Mouse (Mus musculus) heart, adult 8-10 months (tissue): ENCODE results near the gene Mr1. TPM values are rescaled to one million over a fixed set of nuclear protein-coding genes. Genes with fewer than 3 reads are reported as not detected.

ENCODE experiments used
- DNase-seq: peaks from one replicate; pipeline ENCODE4 v3.0.0; 2022; ENCODE audit warnings: low spot score
- total RNA-seq, 4 experiments: library from RNA; stranded (reverse); gene quantifications; 2 replicates each; pipeline ENCODE4 v1.2.4; 2022

Mr1 gene
- total RNA-seq, 4 experiments from 2014 or later: 6.9 to 11.2 (median 8.7) TPM

DNA sequence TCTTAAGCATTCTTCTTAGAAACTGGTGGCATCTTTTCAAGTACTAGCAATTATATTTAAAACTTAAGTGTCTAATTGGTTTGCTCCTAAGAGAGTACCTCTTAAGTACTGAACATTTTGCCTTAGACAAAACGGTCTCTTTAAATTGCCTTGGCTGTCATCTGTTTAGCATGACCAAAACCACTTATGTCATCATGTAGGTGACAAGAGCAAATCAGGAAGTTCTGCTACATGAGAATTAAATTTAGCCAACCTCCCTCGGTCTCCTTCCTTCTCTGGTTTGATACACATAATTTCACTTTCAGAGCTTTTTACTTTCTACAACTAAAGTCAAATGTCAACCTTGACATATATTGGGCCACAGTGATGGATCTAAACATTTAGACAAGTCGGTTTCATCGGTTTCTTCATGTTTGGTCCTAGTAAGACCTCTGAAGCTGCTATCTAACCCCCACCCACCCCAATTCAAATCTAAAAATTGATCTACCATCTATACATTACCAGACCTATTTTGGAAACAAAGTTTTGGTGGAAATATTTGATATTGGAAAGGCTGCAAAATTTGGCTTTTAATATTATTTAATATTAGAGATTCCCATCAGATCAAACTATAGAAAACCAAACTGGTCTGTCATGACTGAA, 49.9 kb downstream of the Mr1 start:
- no peak for DNase-seq

- DNase-seq: no peak
Measured at GRCm38 (mm10) chr1:155093971-155094707, 52.5 kb downstream of the Mr1 start.

- peak; percentile 65 for DNase-seq
Measured at GRCm38 (mm10) chr1:155093145-155093791, 53.3 kb downstream of the Mr1 start.

- peak; percentile 57 for DNase-seq
Measured at GRCm38 (mm10) chr1:155091842-155092800, 54.5 kb downstream of the Mr1 start.

- DNase-seq: no peak
Measured at GRCm38 (mm10) chr1:155091374-155091841, 55.2 kb downstream of the Mr1 start.

DNA sequence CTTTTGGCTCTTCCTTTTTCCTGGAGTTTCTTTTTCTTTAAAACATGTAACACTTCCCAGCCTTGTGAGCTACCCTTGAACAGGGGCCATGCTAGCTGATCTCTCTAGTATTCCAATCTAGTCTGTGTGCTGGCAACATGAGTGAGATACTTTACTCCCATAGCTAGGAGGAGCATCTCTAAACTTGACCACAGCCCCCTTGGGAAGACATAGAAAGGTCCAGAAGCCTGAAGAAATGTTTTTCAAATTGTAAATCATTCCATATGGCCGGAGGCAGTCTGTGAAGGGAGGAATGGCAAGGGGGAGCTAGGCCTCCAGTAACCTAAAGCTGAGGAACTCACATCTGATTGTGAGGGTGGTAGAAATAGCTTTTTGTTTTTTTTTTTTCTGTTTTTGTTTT, 55.9 kb downstream of the Mr1 start:
- DNase-seq: no peak

GRCm38 (mm10) chr1:155090327-155090726, 56.3 kb downstream of the Mr1 start:
- DNase-seq: no peak

GRCm38 (mm10) chr1:155088847-155089603, 57.6 kb downstream of the Mr1 start:
- DNase-seq: no peak

DNA sequence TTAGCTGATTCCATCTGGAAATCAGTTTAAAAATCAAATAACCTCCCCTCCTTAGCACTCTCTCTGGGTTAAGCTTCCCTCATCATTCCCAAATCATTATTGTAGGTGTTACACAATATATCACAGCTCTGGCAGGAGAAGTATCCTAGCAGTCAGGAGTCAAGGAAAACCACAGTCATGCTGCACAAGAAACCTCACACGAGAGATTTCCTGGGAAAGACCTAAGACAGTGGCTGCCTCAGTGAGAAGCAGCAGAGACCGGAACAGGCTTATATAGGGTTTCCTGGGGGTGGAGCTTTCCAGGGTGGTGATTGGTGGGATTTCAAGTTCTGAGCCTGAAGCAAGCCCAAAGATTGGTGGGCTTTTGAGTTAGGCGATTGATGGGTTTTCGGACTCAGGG, 58.6 kb downstream of the Mr1 start:
- DNase-seq: no peak

DNA sequence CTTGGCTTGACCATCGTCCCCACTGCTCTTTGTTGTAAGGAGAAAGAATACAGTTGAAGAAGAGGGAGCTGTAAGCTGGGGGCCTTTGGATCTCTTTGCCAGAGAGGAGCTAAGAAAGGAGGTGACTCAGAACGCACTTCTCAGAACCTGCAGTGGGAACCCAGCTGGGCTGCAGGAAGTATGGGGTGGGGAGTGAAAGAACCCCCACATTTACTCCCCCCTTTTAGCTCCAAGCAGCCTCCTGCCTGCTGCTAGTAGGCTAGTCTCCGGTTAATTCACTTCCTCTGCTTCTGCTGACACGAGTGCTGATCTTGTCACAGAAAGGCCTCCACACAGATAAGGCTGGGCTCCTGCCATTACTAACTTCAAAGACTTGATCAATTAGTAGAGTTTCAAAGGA, 59.7 kb downstream of the Mr1 start:
- DNase-seq: no peak

DNA sequence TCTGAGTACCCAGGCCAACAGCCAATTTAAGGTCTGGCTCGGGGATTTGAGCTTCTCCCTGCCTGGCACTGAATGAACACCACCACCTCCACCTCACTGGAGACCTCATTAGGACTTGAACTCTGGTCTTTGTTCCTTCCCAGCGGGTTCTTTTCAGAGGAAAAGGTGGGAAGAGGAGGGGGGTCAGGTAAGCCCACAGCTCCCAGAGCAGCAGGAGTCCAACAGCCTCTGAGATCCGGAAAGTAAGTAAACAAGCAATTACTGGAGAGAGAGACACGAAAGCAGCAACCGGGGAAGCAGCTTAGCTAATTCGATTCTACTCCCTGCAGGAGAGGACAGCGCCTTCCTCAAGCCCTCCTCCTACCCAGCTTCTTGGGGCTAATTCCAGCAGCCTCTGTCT, 60.2 kb downstream of the Mr1 start:
- no peak for DNase-seq

DNA sequence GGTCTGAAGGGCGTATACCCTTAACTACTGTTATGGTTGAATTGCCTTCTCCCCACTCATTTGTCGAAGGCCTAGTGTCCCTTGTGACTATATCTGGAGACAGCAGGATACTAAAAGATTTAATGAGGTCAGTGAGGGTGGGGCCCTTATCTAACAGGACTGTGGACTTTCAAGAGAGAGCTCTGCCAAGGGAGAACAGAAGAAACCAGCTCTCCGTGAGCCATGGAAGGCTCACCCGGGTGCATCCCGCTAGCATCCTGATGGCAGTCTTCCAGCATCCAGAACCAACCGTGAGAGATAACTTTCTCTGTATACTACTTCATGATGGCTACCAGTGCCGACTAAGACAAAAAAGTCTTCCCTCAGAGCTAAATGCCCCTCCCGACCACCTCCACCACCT, 61.8 kb downstream of the Mr1 start:
- DNase-seq: no peak

DNA sequence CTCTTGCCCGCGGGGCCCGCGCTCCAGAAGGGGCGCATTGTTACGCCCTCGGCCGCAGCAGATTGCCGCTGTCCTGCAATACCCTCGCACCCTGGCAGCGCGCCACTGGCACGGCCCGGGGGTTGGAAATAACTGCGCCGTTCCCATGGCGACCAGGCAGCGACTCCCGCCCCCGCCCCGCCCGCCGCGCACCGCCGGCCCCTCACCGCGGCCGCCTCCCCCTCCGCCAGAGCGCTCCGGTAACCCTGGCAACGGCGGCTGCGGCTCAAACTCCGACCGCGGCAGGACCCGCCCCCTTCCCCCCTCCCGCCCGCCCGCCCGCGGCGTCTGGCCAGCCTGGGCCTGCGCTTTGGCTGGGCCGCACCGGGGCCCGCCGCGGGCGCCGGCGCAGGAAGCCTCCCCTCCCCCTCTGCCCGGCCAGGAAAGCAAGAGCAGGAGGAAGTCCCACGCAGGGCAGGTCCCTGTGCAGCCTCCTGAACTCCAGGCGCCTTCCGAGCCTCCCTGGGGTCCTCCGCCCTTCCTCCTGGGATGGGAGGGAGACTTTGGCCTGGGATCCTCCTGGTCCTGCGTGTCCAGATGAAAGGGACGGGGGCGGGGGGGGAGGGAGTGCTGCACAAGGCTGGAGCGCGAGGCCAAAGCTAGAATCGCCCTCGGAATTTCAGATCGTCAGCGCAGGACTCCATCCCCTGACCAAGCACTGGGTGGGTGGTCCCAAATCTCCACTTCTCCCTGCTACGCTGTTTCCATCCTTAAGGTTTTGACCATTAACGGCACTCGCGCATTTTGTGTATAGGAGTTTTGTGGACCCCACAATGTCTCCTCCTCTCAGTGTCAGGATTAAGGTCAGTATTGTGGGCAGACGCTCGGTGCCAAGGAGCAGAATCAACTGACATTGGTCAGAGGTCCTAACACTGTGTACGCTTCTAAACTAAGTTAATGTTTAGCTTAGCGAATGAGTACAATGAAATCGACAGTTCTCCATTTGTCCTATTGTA, 63.0 kb downstream of the Mr1 start:
- peak; percentile 91 for DNase-seq

DNA sequence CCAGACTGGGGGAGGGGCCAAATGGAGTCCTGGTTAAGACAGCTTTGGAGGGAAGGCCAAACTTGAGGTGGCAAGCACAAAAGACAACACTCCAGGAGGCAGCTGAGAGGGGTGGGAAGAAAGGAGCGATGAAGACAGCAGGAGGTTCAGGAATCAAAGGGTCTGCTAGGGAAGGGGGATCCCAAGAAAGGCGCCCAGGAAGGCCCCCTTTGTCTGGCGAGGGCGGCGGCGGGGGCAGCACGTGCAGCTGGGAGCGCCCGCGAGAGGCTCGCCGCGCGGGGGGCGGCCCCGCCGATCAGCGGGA, 63.7 kb downstream of the Mr1 start:
- DNase-seq: peak; percentile 36

DNA sequence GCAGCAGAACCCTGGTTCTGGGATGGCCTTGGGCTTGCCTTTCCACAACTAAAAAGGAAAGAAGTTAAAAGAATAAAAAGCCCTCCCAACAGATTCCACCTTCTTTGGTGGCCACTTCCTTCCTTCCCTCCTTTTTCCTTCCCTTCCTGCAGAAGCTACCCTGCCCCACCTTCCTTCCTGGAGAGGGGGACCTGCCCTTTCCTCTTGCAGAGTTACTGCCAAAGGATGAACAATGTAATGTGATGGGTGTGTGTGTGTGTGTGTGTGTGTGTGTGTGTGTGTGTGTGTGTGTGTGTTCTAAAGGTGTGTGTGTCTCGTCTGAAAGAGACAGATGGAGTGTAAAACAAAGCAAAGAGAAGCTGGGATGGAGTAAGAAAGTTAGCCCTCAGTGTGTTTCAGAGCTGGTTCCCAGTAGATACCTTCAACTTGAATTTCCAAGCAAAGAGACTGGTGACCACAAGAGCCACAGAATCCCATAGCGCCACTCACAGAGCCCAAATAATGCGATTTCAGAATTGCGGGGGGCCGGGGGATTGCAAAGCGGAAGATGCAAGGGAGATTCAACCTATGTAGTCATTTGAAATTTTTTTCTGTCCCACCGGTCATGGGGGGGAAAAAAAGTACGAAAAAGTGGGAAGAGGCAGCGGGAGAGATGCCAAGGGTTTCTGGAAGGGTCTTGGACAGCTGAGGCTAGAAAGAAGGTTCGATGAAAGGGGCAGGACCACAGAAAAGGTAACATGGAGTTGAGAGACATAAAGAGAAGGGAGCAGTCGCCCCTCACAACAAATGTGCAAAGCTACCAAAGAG, 64.3 kb downstream of the Mr1 start:
- peak; percentile 48 for DNase-seq

DNA sequence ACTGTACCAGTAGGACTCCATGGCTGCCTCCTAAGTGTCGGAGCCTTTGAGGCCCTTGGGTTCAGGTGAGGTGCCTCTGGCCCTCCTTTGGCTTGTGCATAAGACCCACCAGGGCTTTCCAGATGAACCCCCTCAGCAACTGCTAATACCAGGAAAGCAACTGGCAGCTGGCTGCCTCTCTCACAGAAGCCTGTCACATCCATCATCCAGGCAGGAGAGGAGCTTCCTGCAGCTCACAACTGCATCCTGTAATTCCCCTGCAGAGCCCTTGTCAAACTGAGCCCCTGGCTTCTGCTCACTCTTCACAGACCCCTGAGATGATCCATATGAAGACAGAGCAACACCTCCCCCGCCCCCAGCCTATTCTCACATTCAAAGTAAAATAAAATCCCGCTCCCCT, 68.9 kb downstream of the Mr1 start:
- no peak for DNase-seq
